Mouse (Mus musculus): ENCODE data around the gene Afap1l2. TPM values are rescaled to one million over a fixed set of nuclear protein-coding genes. Genes with fewer than 3 reads are reported as not detected.

Afap1l2 gene
- total RNA-seq, 1 experiment from 2014 or later = not detected

GRCm38 (mm10) chr19:56930029-56930428 lies 78.0 kb downstream of the Afap1l2 start:
- ATAC-seq (replicated peaks in 1 of 2; ENCODE audit: insufficient read depth in 1 of 2, low FRiP score in 2 of 2, low TSS enrichment in 1 of 2, low read depth in 1 of 2, poor library complexity in 2 of 2, severe bottlenecking in 2 of 2) = no peak

GRCm38 (mm10) chr19:56929392-56929791 lies 78.6 kb downstream of the Afap1l2 start:
- no peak for ATAC-seq (replicated peaks in 1 of 2; ENCODE audit: insufficient read depth in 1 of 2, low FRiP score in 2 of 2, low TSS enrichment in 1 of 2, low read depth in 1 of 2, poor library complexity in 2 of 2, severe bottlenecking in 2 of 2)

- no peak for ATAC-seq (replicated peaks in 1 of 2; ENCODE audit: insufficient read depth in 1 of 2, low FRiP score in 2 of 2, low TSS enrichment in 1 of 2, low read depth in 1 of 2, poor library complexity in 2 of 2, severe bottlenecking in 2 of 2)
Measured at GRCm38 (mm10) chr19:56921744-56922143, 86.3 kb downstream of the Afap1l2 start.

- no peak for ATAC-seq (replicated peaks in 1 of 2; ENCODE audit: insufficient read depth in 1 of 2, low FRiP score in 2 of 2, low TSS enrichment in 1 of 2, low read depth in 1 of 2, poor library complexity in 2 of 2, severe bottlenecking in 2 of 2)
Measured at GRCm38 (mm10) chr19:56920232-56920631, 87.8 kb downstream of the Afap1l2 start.

- ATAC-seq (replicated peaks in 1 of 2; ENCODE audit: insufficient read depth in 1 of 2, low FRiP score in 2 of 2, low TSS enrichment in 1 of 2, low read depth in 1 of 2, poor library complexity in 2 of 2, severe bottlenecking in 2 of 2) = peak; percentile 45 to 53; a peak in 1 of 4 replicates
Measured at GRCm38 (mm10) chr19:56919628-56920027, 88.4 kb downstream of the Afap1l2 start.

GRCm38 (mm10) chr19:56915084-56915483 lies 92.9 kb downstream of the Afap1l2 start:
- ATAC-seq (replicated peaks in 1 of 2; ENCODE audit: insufficient read depth in 1 of 2, low FRiP score in 2 of 2, low TSS enrichment in 1 of 2, low read depth in 1 of 2, poor library complexity in 2 of 2, severe bottlenecking in 2 of 2) = no peak

GRCm38 (mm10) chr19:56914658-56915057 lies 93.4 kb downstream of the Afap1l2 start:
- ATAC-seq (replicated peaks in 1 of 2; ENCODE audit: insufficient read depth in 1 of 2, low FRiP score in 2 of 2, low TSS enrichment in 1 of 2, low read depth in 1 of 2, poor library complexity in 2 of 2, severe bottlenecking in 2 of 2) = no peak

GRCm38 (mm10) chr19:56913761-56914160 lies 94.3 kb downstream of the Afap1l2 start:
- no peak for ATAC-seq (replicated peaks in 1 of 2; ENCODE audit: insufficient read depth in 1 of 2, low FRiP score in 2 of 2, low TSS enrichment in 1 of 2, low read depth in 1 of 2, poor library complexity in 2 of 2, severe bottlenecking in 2 of 2)

- no peak for ATAC-seq (replicated peaks in 1 of 2; ENCODE audit: insufficient read depth in 1 of 2, low FRiP score in 2 of 2, low TSS enrichment in 1 of 2, low read depth in 1 of 2, poor library complexity in 2 of 2, severe bottlenecking in 2 of 2)
Measured at GRCm38 (mm10) chr19:56910561-56910960, 97.5 kb downstream of the Afap1l2 start.

- ATAC-seq (replicated peaks in 1 of 2; ENCODE audit: insufficient read depth in 1 of 2, low FRiP score in 2 of 2, low TSS enrichment in 1 of 2, low read depth in 1 of 2, poor library complexity in 2 of 2, severe bottlenecking in 2 of 2) = peak; percentile 37 to 42; a peak in 2 of 4 replicates
Measured at GRCm38 (mm10) chr19:56908472-56909270, 99.4 kb downstream of the Afap1l2 start.

- ATAC-seq (replicated peaks in 1 of 2; ENCODE audit: insufficient read depth in 1 of 2, low FRiP score in 2 of 2, low TSS enrichment in 1 of 2, low read depth in 1 of 2, poor library complexity in 2 of 2, severe bottlenecking in 2 of 2) = no peak
Measured at GRCm38 (mm10) chr19:56907850-56908249, 100.2 kb downstream of the Afap1l2 start.

- no peak for ATAC-seq (replicated peaks in 1 of 2; ENCODE audit: insufficient read depth in 1 of 2, low FRiP score in 2 of 2, low TSS enrichment in 1 of 2, low read depth in 1 of 2, poor library complexity in 2 of 2, severe bottlenecking in 2 of 2)
Measured at GRCm38 (mm10) chr19:56905395-56905794, 102.6 kb downstream of the Afap1l2 start.

- ATAC-seq (replicated peaks in 1 of 2; ENCODE audit: insufficient read depth in 1 of 2, low FRiP score in 2 of 2, low TSS enrichment in 1 of 2, low read depth in 1 of 2, poor library complexity in 2 of 2, severe bottlenecking in 2 of 2) = no peak
Measured at GRCm38 (mm10) chr19:56904095-56904494, 103.9 kb downstream of the Afap1l2 start.

GRCm38 (mm10) chr19:56897654-56898053 lies 110.4 kb downstream of the Afap1l2 start:
- no peak for ATAC-seq (replicated peaks in 1 of 2; ENCODE audit: insufficient read depth in 1 of 2, low FRiP score in 2 of 2, low TSS enrichment in 1 of 2, low read depth in 1 of 2, poor library complexity in 2 of 2, severe bottlenecking in 2 of 2)

GRCm38 (mm10) chr19:56893326-56893725 lies 114.7 kb downstream of the Afap1l2 start:
- no peak for ATAC-seq (replicated peaks in 1 of 2; ENCODE audit: insufficient read depth in 1 of 2, low FRiP score in 2 of 2, low TSS enrichment in 1 of 2, low read depth in 1 of 2, poor library complexity in 2 of 2, severe bottlenecking in 2 of 2)

GRCm38 (mm10) chr19:56892586-56892985 lies 115.4 kb downstream of the Afap1l2 start:
- no peak for ATAC-seq (replicated peaks in 1 of 2; ENCODE audit: insufficient read depth in 1 of 2, low FRiP score in 2 of 2, low TSS enrichment in 1 of 2, low read depth in 1 of 2, poor library complexity in 2 of 2, severe bottlenecking in 2 of 2)

GRCm38 (mm10) chr19:56891438-56891837 lies 116.6 kb downstream of the Afap1l2 start:
- no peak for ATAC-seq (replicated peaks in 1 of 2; ENCODE audit: insufficient read depth in 1 of 2, low FRiP score in 2 of 2, low TSS enrichment in 1 of 2, low read depth in 1 of 2, poor library complexity in 2 of 2, severe bottlenecking in 2 of 2)

GRCm38 (mm10) chr19:56888654-56889053 lies 119.4 kb downstream of the Afap1l2 start:
- ATAC-seq (replicated peaks in 1 of 2; ENCODE audit: insufficient read depth in 1 of 2, low FRiP score in 2 of 2, low TSS enrichment in 1 of 2, low read depth in 1 of 2, poor library complexity in 2 of 2, severe bottlenecking in 2 of 2) = no peak

- no peak for ATAC-seq (replicated peaks in 1 of 2; ENCODE audit: insufficient read depth in 1 of 2, low FRiP score in 2 of 2, low TSS enrichment in 1 of 2, low read depth in 1 of 2, poor library complexity in 2 of 2, severe bottlenecking in 2 of 2)
Measured at GRCm38 (mm10) chr19:56887879-56888278, 120.1 kb downstream of the Afap1l2 start.

Data from hematopoietic stem cell, adult 5-6 weeks (primary cell).